ENCODE assay signal across 28 mouse cellular contexts in genomic region chr7:126697838-126698237, GRCm38 (mm10). TPM values are rescaled to one million over a fixed set of nuclear protein-coding genes. Genes with fewer than 3 reads are reported as not detected.
DNase-seq lines count a peak whose midpoint lies in the region; ATAC-seq and TF ChIP-seq lines count a peak whose summit lies in the region.
"Had no signal": no experiment of that assay in that cellular context is flagged by ENCODE, and none has a peak within 500 bp of the region (broad histone marks: within the 10 kb centered on the region; RNA-seq: fewer than 3 reads in every experiment).

No protein-coding gene starts in this region.

- peaks cover 26% of the 10 kb centered on the region for H3K36me3 ChIP-seq in hindbrain, embryonic 13.5 days
- H3K36me3 ChIP-seq in hindbrain, embryonic 16.5 days (ENCODE audit: control insufficient read depth, insufficient read depth, low read length), result peaks cover 9% of the 10 kb centered on the region; the same call in 1 of the 2 replicates
- H3K36me3 ChIP-seq in midbrain, embryonic 10.5 days, result peaks cover 33% of the 10 kb centered on the region
- H3K36me3 ChIP-seq in midbrain, postnatal 0 days (ENCODE audit: insufficient read depth, low read length), result peaks cover 16% of the 10 kb centered on the region
- H3K36me3 ChIP-seq in CH12.LX (replicated peaks in 1 of 2; ENCODE audit: control insufficient read depth in 1 of 2, insufficient read depth in 1 of 2, low read length in 1 of 2), result peaks cover 46 to 59% of the 10 kb centered on the region in 2 experiments
- peaks cover 23% of the 10 kb centered on the region for H3K36me3 ChIP-seq in macrophage (ENCODE audit: inconsistent target)
- H3K36me3 ChIP-seq: heart, embryonic 12.5 days; stomach, embryonic 15.5 days had no signal

- H3K4me3 ChIP-seq in hindbrain, embryonic 13.5 days, result no peak overlapping the region
- no peak overlapping the region for H3K4me3 ChIP-seq in hindbrain, embryonic 16.5 days (ENCODE audit: low read length)
- peak overlapping the region; percentile 91; the same call in 1 of the 2 replicates for H3K4me3 ChIP-seq in midbrain, embryonic 10.5 days
- H3K4me3 ChIP-seq in midbrain, postnatal 0 days (ENCODE audit: low read depth, low read length), result no peak overlapping the region
- H3K4me3 ChIP-seq in CH12.LX (replicated peaks in 1 of 3; ENCODE audit: low read depth in 2 of 3, low read length in 2 of 3, poor library complexity in 1 of 3) (no peak overlapping the region), macrophage (ENCODE audit: inconsistent target) (no peak overlapping the region)
- H3K4me3 ChIP-seq: heart, adult 2 months; heart, embryonic 12.5 days; limb, embryonic 13.5 days; lung, embryonic 15.5 days; myocyte; stomach, embryonic 15.5 days had no signal

- TF ChIP-seq RAD21 in CH12.LX (IDR thresholded peaks at IDR 0.05; ENCODE audit: low read depth, low read length), result no peak

- DNase-seq in midbrain, embryonic 10.5 days (ENCODE audit: low spot score), result no peak
- DNase-seq in midbrain, postnatal 0 days (ENCODE audit: low spot score), result no peak
- DNase-seq in CH12.LX (ENCODE audit: extremely low read depth), result no peak
- DNase-seq in heart, postnatal 4 days, result no peak
- DNase-seq: adrenal gland, postnatal 25 days; B cell, adult 2 months; cerebellum, adult 2 months; cerebellum, postnatal 25 days; gastrocnemius, postnatal 14 days; heart, adult 2 months; kidney, adult 18-20 months; kidney, postnatal 4 days; lung, postnatal 4 days had no signal

- in situ Hi-C loops in CH12.LX (cut with MboI; ENCODE audit: low pct_ligation_motif_present, low pct_unique_long_range_greater_than_20kb, low sequenced_read_pairs), result no loop called here

- no peak for ATAC-seq in hindbrain, embryonic 13.5 days (ENCODE audit: low FRiP score)
- ATAC-seq in hindbrain, embryonic 16.5 days, result no peak
- ATAC-seq in midbrain, postnatal 0 days (ENCODE audit: low FRiP score), result no peak
- ATAC-seq: forebrain, embryonic 14.5 days; midbrain, embryonic 16.5 days had no signal

- H3K4me1 ChIP-seq in hindbrain, embryonic 13.5 days (replicated peaks), result peaks cover 67% of the 10 kb centered on the region
- H3K4me1 ChIP-seq in hindbrain, embryonic 16.5 days (ENCODE audit: control insufficient read depth, insufficient read depth, low read depth, low read length), result peaks cover 45% of the 10 kb centered on the region
- H3K4me1 ChIP-seq in midbrain, embryonic 10.5 days, result peaks cover 61% of the 10 kb centered on the region
- H3K4me1 ChIP-seq in midbrain, postnatal 0 days (ENCODE audit: insufficient read depth, low read length), result peaks cover 21% of the 10 kb centered on the region
- H3K4me1 ChIP-seq in CH12.LX (ENCODE audit: control insufficient read depth in 1 of 2, insufficient read depth in 2 of 2), result peaks cover 23 to 65% of the 10 kb centered on the region in 2 experiments

- TF ChIP-seq POLR2A in CH12.LX (IDR thresholded peaks at IDR 0.05; ENCODE audit: low read depth, low read length), result no peak; the same call in 1 of the 2 replicates

- no peak for TF ChIP-seq EP300 in CH12.LX (IDR thresholded peaks at IDR 0.05; ENCODE audit: low read length)

- no peak for TF ChIP-seq CTCF in midbrain, postnatal 0 days (IDR thresholded peaks at IDR 0.05)
- TF ChIP-seq CTCF in CH12.LX (conservative IDR thresholded peaks at IDR 0.05 in 1 of 2, IDR thresholded peaks at IDR 0.05 in 1 of 2; ENCODE audit: low read depth in 2 of 2, low read length in 2 of 2), result no peak

- no peak overlapping the region for H3K4me2 ChIP-seq in hindbrain, embryonic 13.5 days
- H3K4me2 ChIP-seq in hindbrain, embryonic 16.5 days (ENCODE audit: low read length), result no peak overlapping the region
- no peak overlapping the region for H3K4me2 ChIP-seq in midbrain, postnatal 0 days (ENCODE audit: low read depth, low read length, poor library complexity, severe bottlenecking)
- H3K4me2 ChIP-seq in CH12.LX (ENCODE audit: insufficient read depth, low read depth, poor library complexity, severe bottlenecking), result no peak overlapping the region
- H3K4me2 ChIP-seq: embryonic facial prominence, embryonic 15.5 days; heart, embryonic 12.5 days; lung, embryonic 15.5 days had no signal

- 93% methylated on average over 8 of the region's 8 CpGs for WGBS in hindbrain, embryonic 13.5 days
- 93% methylated on average over 8 of the region's 8 CpGs for WGBS in hindbrain, embryonic 16.5 days
- WGBS in midbrain, embryonic 10.5 days, result 96% methylated on average over 8 of the region's 8 CpGs
- 94% methylated on average over 8 of the region's 8 CpGs for WGBS in midbrain, postnatal 0 days
- WGBS in macrophage (ENCODE audit: missing documents), result 84% methylated on average over 8 of the region's 8 CpGs

- H3K79me2 ChIP-seq in CH12.LX (replicated peaks; ENCODE audit: control insufficient read depth, extremely low read depth, insufficient read depth, poor library complexity, severe bottlenecking) (peaks cover 42% of the 10 kb centered on the region), macrophage (ENCODE audit: inconsistent target) (peaks cover 82% of the 10 kb centered on the region)

- 0 out of 2 replicates have a peak, but pooled peaks cover 6% of the 10 kb centered on the region for H3K27me3 ChIP-seq in hindbrain, embryonic 13.5 days
- no peaks in the 10 kb centered on the region for H3K27me3 ChIP-seq in hindbrain, embryonic 16.5 days (replicated peaks; ENCODE audit: control insufficient read depth, insufficient read depth, low read length)
- H3K27me3 ChIP-seq in midbrain, embryonic 10.5 days (ENCODE audit: low read depth, poor library complexity, severe bottlenecking), result peaks cover 15% of the 10 kb centered on the region
- H3K27me3 ChIP-seq in midbrain, postnatal 0 days (ENCODE audit: insufficient read depth, low read length), result no peaks in the 10 kb centered on the region
- no peaks in the 10 kb centered on the region for H3K27me3 ChIP-seq in CH12.LX (replicated peaks)
- H3K27me3 ChIP-seq: embryonic facial prominence, embryonic 15.5 days; hindbrain, embryonic 15.5 days; stomach, embryonic 15.5 days had no signal

- no peaks in the 10 kb centered on the region for H3K9me3 ChIP-seq in hindbrain, embryonic 13.5 days
- H3K9me3 ChIP-seq in hindbrain, embryonic 16.5 days (ENCODE audit: control insufficient read depth, low read length), result no peaks in the 10 kb centered on the region
- no peaks in the 10 kb centered on the region for H3K9me3 ChIP-seq in midbrain, embryonic 10.5 days (replicated peaks)
- no peaks in the 10 kb centered on the region for H3K9me3 ChIP-seq in midbrain, postnatal 0 days (ENCODE audit: low read length)
- H3K9me3 ChIP-seq in CH12.LX (replicated peaks; ENCODE audit: low read length), result no peaks in the 10 kb centered on the region
- H3K9me3 ChIP-seq: embryonic facial prominence, embryonic 10.5 days; embryonic facial prominence, embryonic 15.5 days; heart, embryonic 12.5 days; hindbrain, embryonic 15.5 days; limb, embryonic 13.5 days; liver, embryonic 15.5 days; lung, embryonic 15.5 days; stomach, embryonic 15.5 days had no signal

- dilution Hi-C loops in CH12.LX (cut with MboI; ENCODE audit: extremely low pct_ligation_motif_present, extremely low pct_unique_long_range_greater_than_20kb, low sequenced_read_pairs), result no loop called here

- H3K9ac ChIP-seq in hindbrain, embryonic 13.5 days, result 0 out of 2 replicates have a peak overlapping the region, but pooled peaks have one; percentile 10
- H3K9ac ChIP-seq in hindbrain, embryonic 16.5 days (ENCODE audit: low read depth, low read length), result no peak overlapping the region
- H3K9ac ChIP-seq in midbrain, postnatal 0 days (replicated peaks; ENCODE audit: low read length, poor library complexity, severe bottlenecking), result no peak overlapping the region
- H3K9ac ChIP-seq in CH12.LX (ENCODE audit: insufficient read depth, low read depth), result no peak overlapping the region
- H3K9ac ChIP-seq: embryonic facial prominence, embryonic 15.5 days; heart, embryonic 12.5 days; hindbrain, embryonic 15.5 days; liver, embryonic 15.5 days; lung, embryonic 15.5 days; stomach, embryonic 15.5 days had no signal

- H3K27ac ChIP-seq in hindbrain, embryonic 13.5 days, result no peak overlapping the region
- no peak overlapping the region for H3K27ac ChIP-seq in hindbrain, embryonic 16.5 days (ENCODE audit: low read depth, low read length)
- H3K27ac ChIP-seq in midbrain, embryonic 10.5 days (replicated peaks), result no peak overlapping the region
- H3K27ac ChIP-seq in midbrain, postnatal 0 days (ENCODE audit: low read depth, low read length), result no peak overlapping the region
- H3K27ac ChIP-seq in CH12.LX (ENCODE audit: insufficient read depth, low read depth) (no peak overlapping the region), macrophage (peak overlapping the region; percentile 94; the same call in 1 of the 2 replicates)
- H3K27ac ChIP-seq: embryonic facial prominence, embryonic 10.5 days; embryonic facial prominence, embryonic 15.5 days; heart, adult 2 months; hindbrain, embryonic 15.5 days; kidney, postnatal 0 days; limb, embryonic 13.5 days; liver, embryonic 15.5 days; lung, embryonic 15.5 days; stomach, embryonic 15.5 days had no signal

RNA-seq across cellular contexts. Expression of gene Slx1b, which starts 2.3 kb away (rescaled TPM):
- polyA plus RNA-seq in hindbrain, embryonic 13.5 days (2015; fragmentation: Nextera tagmentation; extraction: Ambion mirVana), result 20.9 and 22.2 TPM in 2 replicates
- 13.4 and 15.0 TPM in 2 replicates for polyA plus RNA-seq in hindbrain, embryonic 16.5 days (2015; fragmentation: Nextera tagmentation; extraction: Ambion mirVana)
- 14.1 and 15.5 TPM in 2 replicates for polyA plus RNA-seq in midbrain, embryonic 10.5 days (2016; fragmentation: Nextera tagmentation; extraction: Ambion mirVana)
- total RNA-seq in midbrain, postnatal 0 days (2014; rRNA removed), result 21.7 and 25.0 TPM in 2 replicates
- polyA plus RNA-seq in midbrain, postnatal 0 days (2015; fragmentation: Nextera tagmentation; extraction: Ambion mirVana), result 10.9 and 11.1 TPM in 2 replicates
- 5.0 and 5.6 TPM in 2 replicates for total RNA-seq in CH12.LX (2012; rRNA removed)
- total RNA-seq in CH12.LX (2014; rRNA removed), result 4.4 and 4.7 TPM in 2 replicates
- polyA plus RNA-seq in CH12.LX (2012; ENCODE audit: insufficient read length, low read depth), result 5.6 and 8.3 TPM in 2 replicates
- total RNA-seq in macrophage (2018; cell fraction: chromatin; rRNA removed), result 10 to 100 TPM in 13 of 26 experiments, 1 to 10 TPM in 13; 3.3 to 23.9 (median 9.0) TPM
- 1 to 10 TPM; 1.8 to 7.4 (median 5.6) TPM for total RNA-seq in macrophage (2018; cell fraction: cytosol; rRNA removed)
- total RNA-seq in macrophage (2018; cell fraction: nucleus; rRNA removed), result 10 to 100 TPM in 12 of 26 experiments, 1 to 10 TPM in 14; 2.4 to 24.5 (median 9.1) TPM
- polyA plus RNA-seq in macrophage (2018), result 4.2 to 7.9 TPM (median 4.8 TPM) in 3 replicates
- total RNA-seq in heart, postnatal 4 days (2021), result 1 to 10 TPM; 7.2 to 8.1 TPM

RNA-seq across cellular contexts. Expression of gene Bola2, which starts 2.6 kb away (rescaled TPM):
- 149 and 154 TPM in 2 replicates for polyA plus RNA-seq in hindbrain, embryonic 13.5 days (2015; fragmentation: Nextera tagmentation; extraction: Ambion mirVana)
- polyA plus RNA-seq in hindbrain, embryonic 16.5 days (2015; fragmentation: Nextera tagmentation; extraction: Ambion mirVana), result 130 and 133 TPM in 2 replicates
- 186 and 216 TPM in 2 replicates for polyA plus RNA-seq in midbrain, embryonic 10.5 days (2016; fragmentation: Nextera tagmentation; extraction: Ambion mirVana)
- total RNA-seq in midbrain, postnatal 0 days (2014; rRNA removed), result 50.2 and 160 TPM in 2 replicates
- polyA plus RNA-seq in midbrain, postnatal 0 days (2015; fragmentation: Nextera tagmentation; extraction: Ambion mirVana), result 143 and 146 TPM in 2 replicates
- 136 and 155 TPM in 2 replicates for total RNA-seq in CH12.LX (2012; rRNA removed)
- total RNA-seq in CH12.LX (2014; rRNA removed), result 60.4 and 72.8 TPM in 2 replicates
- 341 and 353 TPM in 2 replicates for polyA plus RNA-seq in CH12.LX (2012; ENCODE audit: insufficient read length, low read depth)
- total RNA-seq in macrophage (2018; cell fraction: chromatin; rRNA removed), result 10 to 100 TPM in 20 of 26 experiments, 1 to 10 TPM in 6; 2.6 to 57.7 (median 19.4) TPM
- 100 to 1,000 TPM in 2 of 26 experiments, 10 to 100 TPM in 24; 47.6 to 105 (median 80.6) TPM for total RNA-seq in macrophage (2018; cell fraction: cytosol; rRNA removed)
- 10 to 100 TPM in 23 of 26 experiments, 1 to 10 TPM in 3; 7.4 to 71.2 (median 33.6) TPM for total RNA-seq in macrophage (2018; cell fraction: nucleus; rRNA removed)
- 39.1 to 134 TPM (median 42.4 TPM) in 3 replicates for polyA plus RNA-seq in macrophage (2018)
- 10 to 100 TPM; 56.8 to 57.3 TPM for total RNA-seq in heart, postnatal 4 days (2021)

RNA-seq across cellular contexts. Expression of gene Coro1a, which starts 9.7 kb away (rescaled TPM):
- polyA plus RNA-seq in hindbrain, embryonic 13.5 days (2015; fragmentation: Nextera tagmentation; extraction: Ambion mirVana), result 81.4 and 90.1 TPM in 2 replicates
- polyA plus RNA-seq in hindbrain, embryonic 16.5 days (2015; fragmentation: Nextera tagmentation; extraction: Ambion mirVana), result 119 and 125 TPM in 2 replicates
- 42.7 and 50.1 TPM in 2 replicates for polyA plus RNA-seq in midbrain, embryonic 10.5 days (2016; fragmentation: Nextera tagmentation; extraction: Ambion mirVana)
- total RNA-seq in midbrain, postnatal 0 days (2014; rRNA removed), result 87.1 and 98.9 TPM in 2 replicates
- 93.4 and 105 TPM in 2 replicates for polyA plus RNA-seq in midbrain, postnatal 0 days (2015; fragmentation: Nextera tagmentation; extraction: Ambion mirVana)
- total RNA-seq in CH12.LX (2012; rRNA removed), result 287 and 312 TPM in 2 replicates
- 349 and 371 TPM in 2 replicates for total RNA-seq in CH12.LX (2014; rRNA removed)
- 203 and 228 TPM in 2 replicates for polyA plus RNA-seq in CH12.LX (2012; ENCODE audit: insufficient read length, low read depth)
- 100 to 1,000 TPM in 24 of 26 experiments, 10 to 100 TPM in 2; 41.0 to 569 (median 277) TPM for total RNA-seq in macrophage (2018; cell fraction: chromatin; rRNA removed)
- total RNA-seq in macrophage (2018; cell fraction: cytosol; rRNA removed), result 100 to 1,000 TPM; 120 to 264 (median 176) TPM
- 100 to 1,000 TPM; 109 to 332 (median 183) TPM for total RNA-seq in macrophage (2018; cell fraction: nucleus; rRNA removed)
- polyA plus RNA-seq in macrophage (2018), result 69.4 to 223 TPM (median 209 TPM) in 3 replicates
- total RNA-seq in heart, postnatal 4 days (2021), result 1 to 10 TPM; 8.4 to 9.2 TPM

RNA-seq across cellular contexts. Expression of gene Sult1a1, which starts 21.6 kb away (rescaled TPM):
- polyA plus RNA-seq in hindbrain, embryonic 13.5 days (2015; fragmentation: Nextera tagmentation; extraction: Ambion mirVana), result 1.4 and 1.6 TPM in 2 replicates
- polyA plus RNA-seq in hindbrain, embryonic 16.5 days (2015; fragmentation: Nextera tagmentation; extraction: Ambion mirVana), result 11.9 and 12.0 TPM in 2 replicates
- polyA plus RNA-seq in midbrain, embryonic 10.5 days (2016; fragmentation: Nextera tagmentation; extraction: Ambion mirVana), result 0.29 TPM in 1 of 2 replicates, not detected in the other
- 18.4 and 21.1 TPM in 2 replicates for total RNA-seq in midbrain, postnatal 0 days (2014; rRNA removed)
- 17.5 and 18.8 TPM in 2 replicates for polyA plus RNA-seq in midbrain, postnatal 0 days (2015; fragmentation: Nextera tagmentation; extraction: Ambion mirVana)
- total RNA-seq in CH12.LX (2012; rRNA removed), result 0.17 and 0.34 TPM in 2 replicates
- 0.80 and 0.87 TPM in 2 replicates for total RNA-seq in CH12.LX (2014; rRNA removed)
- polyA plus RNA-seq in CH12.LX (2012; ENCODE audit: insufficient read length, low read depth), result 0.87 and 1.4 TPM in 2 replicates
- total RNA-seq in macrophage (2018; cell fraction: chromatin; rRNA removed), result 1 to 10 TPM in 20 of 26 experiments, under 1 TPM in 3, not detected in 3; 0.74 to 6.1 (median 1.8) TPM
- 1 to 10 TPM in 25 of 26 experiments, under 1 TPM in 1; 0.95 to 8.6 (median 3.4) TPM for total RNA-seq in macrophage (2018; cell fraction: cytosol; rRNA removed)
- total RNA-seq in macrophage (2018; cell fraction: nucleus; rRNA removed), result 1 to 10 TPM in 16 of 26 experiments, under 1 TPM in 7, not detected in 3; 0.36 to 8.6 (median 1.5) TPM
- 1.7 to 8.8 TPM (median 7.5 TPM) in 3 replicates for polyA plus RNA-seq in macrophage (2018)
- total RNA-seq in heart, postnatal 4 days (2021), result 1 to 10 TPM; 5.5 to 6.6 TPM
- polyA plus RNA-seq: myocyte had no signal

RNA-seq across cellular contexts. Expression of gene Sgf29, which starts 48.7 kb away (rescaled TPM):
- 53.4 and 56.5 TPM in 2 replicates for polyA plus RNA-seq in hindbrain, embryonic 13.5 days (2015; fragmentation: Nextera tagmentation; extraction: Ambion mirVana)
- 54.9 and 56.5 TPM in 2 replicates for polyA plus RNA-seq in hindbrain, embryonic 16.5 days (2015; fragmentation: Nextera tagmentation; extraction: Ambion mirVana)
- 61.9 and 63.5 TPM in 2 replicates for polyA plus RNA-seq in midbrain, embryonic 10.5 days (2016; fragmentation: Nextera tagmentation; extraction: Ambion mirVana)
- total RNA-seq in midbrain, postnatal 0 days (2014; rRNA removed), result 44.4 and 46.6 TPM in 2 replicates
- 48.0 and 56.0 TPM in 2 replicates for polyA plus RNA-seq in midbrain, postnatal 0 days (2015; fragmentation: Nextera tagmentation; extraction: Ambion mirVana)
- total RNA-seq in CH12.LX (2012; rRNA removed) (45.9 and 55.6 TPM in 2 replicates), CH12.LX (2014; rRNA removed) (20.5 and 31.7 TPM in 2 replicates)
- polyA plus RNA-seq in CH12.LX (2012; ENCODE audit: insufficient read length, low read depth) (70.0 and 71.7 TPM in 2 replicates), macrophage (2018) (12.5 to 21.7 TPM (median 17.0 TPM) in 3 replicates)
- total RNA-seq in macrophage (2018; cell fraction: chromatin; rRNA removed), result 10 to 100 TPM in 21 of 26 experiments, 1 to 10 TPM in 5; 3.7 to 39.6 (median 21.9) TPM
- 10 to 100 TPM; 10.2 to 23.4 (median 16.9) TPM for total RNA-seq in macrophage (2018; cell fraction: cytosol; rRNA removed)
- total RNA-seq in macrophage (2018; cell fraction: nucleus; rRNA removed), result 10 to 100 TPM in 18 of 26 experiments, 1 to 10 TPM in 8; 4.0 to 36.7 (median 16.2) TPM
- total RNA-seq in heart, postnatal 4 days (2021), result 10 to 100 TPM; 30.9 to 33.2 TPM
